Mouse (Mus musculus): Measurements from ENCODE around the gene Lpgat1. TPM values are rescaled to one million over a fixed set of nuclear protein-coding genes. Genes with fewer than 3 reads are reported as not detected.

Lpgat1 gene
- polyA plus RNA-seq, 1 experiment from 2014 or later = 10.4 TPM

GRCm38 (mm10) chr1:191723675-191724074 lies 6.0 kb downstream of the Lpgat1 start:
- Histone ChIP-seq H3K4me1 (ENCODE audit: control insufficient read depth, insufficient read depth, low read length) (peaks cover 2% of the 10 kb centered on the region; the same call in 1 of the 2 replicates), H3K27ac (ENCODE audit: low read length) (no peak overlapping the region), H3K9me3 (ENCODE audit: control insufficient read depth, low read length) (no peaks in the 10 kb centered on the region), H3K4me3 (ENCODE audit: low read length) (no peak overlapping the region), H3K9ac (ENCODE audit: low read depth, low read length) (no peak overlapping the region), H3K4me2 (ENCODE audit: low read depth, low read length) (no peak overlapping the region), H3K36me3 (ENCODE audit: control insufficient read depth, insufficient read depth, low read length) (no peaks in the 10 kb centered on the region), H3K27me3 (replicated peaks; ENCODE audit: control insufficient read depth, insufficient read depth, low read length) (no peaks in the 10 kb centered on the region)
- 82% methylated on average over 6 of the region's 6 CpGs for WGBS
- no peak for ATAC-seq

GRCm38 (mm10) chr1:191724385-191725061 lies 6.9 kb downstream of the Lpgat1 start:
- 82% methylated on average over 12 of the region's 12 CpGs for WGBS
- no peak for ATAC-seq
- no peak overlapping the region for H3K9ac ChIP-seq (ENCODE audit: low read depth, low read length)
- H3K4me3 ChIP-seq (ENCODE audit: low read length) = no peak overlapping the region
- peaks cover 2% of the 10 kb centered on the region; the same call in 1 of the 2 replicates for H3K4me1 ChIP-seq (ENCODE audit: control insufficient read depth, insufficient read depth, low read length)
- no peak overlapping the region for H3K4me2 ChIP-seq (ENCODE audit: low read depth, low read length)
- H3K27ac ChIP-seq (ENCODE audit: low read length) = no peak overlapping the region
- no peaks in the 10 kb centered on the region for H3K36me3 ChIP-seq (ENCODE audit: control insufficient read depth, insufficient read depth, low read length)
- no peaks in the 10 kb centered on the region for H3K9me3 ChIP-seq (ENCODE audit: control insufficient read depth, low read length)
- no peaks in the 10 kb centered on the region for H3K27me3 ChIP-seq (replicated peaks; ENCODE audit: control insufficient read depth, insufficient read depth, low read length)

DNA sequence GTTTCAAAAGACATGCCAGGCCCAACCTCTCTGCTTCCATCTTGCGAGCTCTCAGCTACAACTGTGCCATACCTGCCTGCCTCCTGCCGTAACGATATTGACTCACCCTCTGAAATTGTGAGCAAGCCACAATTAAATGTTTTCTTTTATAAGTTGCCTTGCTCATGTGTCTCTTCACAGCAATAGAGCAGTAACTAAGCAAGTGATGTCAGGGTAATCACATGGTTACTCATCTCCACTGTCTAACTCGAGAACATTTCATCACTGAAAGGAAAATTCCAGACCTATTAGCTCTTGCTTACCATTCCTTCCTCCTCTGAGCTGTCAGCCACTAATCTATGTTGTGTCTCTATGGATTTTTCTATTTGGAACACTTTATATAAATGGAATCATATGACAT lies 15.0 kb downstream of the Lpgat1 start:
- no peaks in the 10 kb centered on the region for H3K36me3 ChIP-seq (ENCODE audit: control insufficient read depth, insufficient read depth, low read length)
- no peak overlapping the region for H3K4me3 ChIP-seq (ENCODE audit: low read length)
- no peaks in the 10 kb centered on the region for H3K9me3 ChIP-seq (ENCODE audit: control insufficient read depth, low read length)
- no peak overlapping the region for H3K9ac ChIP-seq (ENCODE audit: low read depth, low read length)
- no peak overlapping the region for H3K27ac ChIP-seq (ENCODE audit: low read length)
- no peak overlapping the region for H3K4me2 ChIP-seq (ENCODE audit: low read depth, low read length)
- no peaks in the 10 kb centered on the region for H3K4me1 ChIP-seq (ENCODE audit: control insufficient read depth, insufficient read depth, low read length)
- no peaks in the 10 kb centered on the region for H3K27me3 ChIP-seq (replicated peaks; ENCODE audit: control insufficient read depth, insufficient read depth, low read length)
- no peak for ATAC-seq
- WGBS = 89% methylated on average over 4 of the region's 4 CpGs

DNA sequence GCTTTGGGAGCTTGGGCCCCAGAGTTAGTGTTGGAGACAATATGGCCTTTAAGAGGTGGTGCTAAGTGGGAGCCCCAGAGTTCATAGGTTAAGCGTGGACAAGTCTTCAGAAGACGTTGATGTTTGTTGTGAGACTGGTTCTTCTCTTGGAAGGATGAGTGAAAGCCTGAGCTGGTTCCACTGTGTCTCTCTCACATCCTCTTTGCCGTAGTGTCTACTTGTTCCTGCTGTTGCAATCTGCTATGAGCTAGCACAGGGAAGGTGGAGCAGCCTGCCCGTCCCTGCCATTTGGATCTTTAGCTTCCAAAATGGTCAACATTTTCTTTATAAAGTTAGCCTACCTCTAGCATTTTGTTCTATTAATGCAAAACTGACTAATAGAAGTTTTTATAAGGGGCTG lies 16.2 kb downstream of the Lpgat1 start:
- Histone ChIP-seq H3K27me3 (replicated peaks; ENCODE audit: control insufficient read depth, insufficient read depth, low read length) (no peaks in the 10 kb centered on the region), H3K36me3 (ENCODE audit: control insufficient read depth, insufficient read depth, low read length) (no peaks in the 10 kb centered on the region), H3K4me3 (ENCODE audit: low read length) (no peak overlapping the region), H3K4me1 (ENCODE audit: control insufficient read depth, insufficient read depth, low read length) (peaks cover 7% of the 10 kb centered on the region), H3K9me3 (ENCODE audit: control insufficient read depth, low read length) (no peaks in the 10 kb centered on the region), H3K27ac (ENCODE audit: low read length) (no peak overlapping the region), H3K4me2 (ENCODE audit: low read depth, low read length) (no peak overlapping the region), H3K9ac (ENCODE audit: low read depth, low read length) (no peak overlapping the region)
- WGBS = 87% methylated on average over 4 of the region's 4 CpGs
- ATAC-seq = no peak

DNA sequence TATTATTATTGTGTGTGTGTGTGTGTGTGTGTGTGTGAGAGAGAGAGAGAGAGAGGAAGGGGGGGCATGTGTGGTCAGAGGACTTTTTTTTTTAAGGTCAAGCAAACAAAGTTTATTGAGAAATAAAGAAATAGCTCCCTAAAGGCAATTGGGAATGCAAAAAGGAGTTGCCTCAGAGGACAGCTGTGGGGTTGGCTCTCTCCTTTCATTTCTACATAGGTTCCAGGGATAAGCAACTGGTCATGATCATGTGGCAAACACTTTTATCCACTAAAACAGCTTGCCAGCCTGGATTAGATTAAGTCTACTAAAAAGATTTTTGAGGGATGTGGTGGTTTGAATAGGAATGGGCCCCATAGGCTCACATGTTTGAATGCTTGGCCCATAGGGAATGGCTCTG lies 18.8 kb downstream of the Lpgat1 start:
- no peak for ATAC-seq
- H3K27me3 ChIP-seq (replicated peaks; ENCODE audit: control insufficient read depth, insufficient read depth, low read length) = no peaks in the 10 kb centered on the region

DNA sequence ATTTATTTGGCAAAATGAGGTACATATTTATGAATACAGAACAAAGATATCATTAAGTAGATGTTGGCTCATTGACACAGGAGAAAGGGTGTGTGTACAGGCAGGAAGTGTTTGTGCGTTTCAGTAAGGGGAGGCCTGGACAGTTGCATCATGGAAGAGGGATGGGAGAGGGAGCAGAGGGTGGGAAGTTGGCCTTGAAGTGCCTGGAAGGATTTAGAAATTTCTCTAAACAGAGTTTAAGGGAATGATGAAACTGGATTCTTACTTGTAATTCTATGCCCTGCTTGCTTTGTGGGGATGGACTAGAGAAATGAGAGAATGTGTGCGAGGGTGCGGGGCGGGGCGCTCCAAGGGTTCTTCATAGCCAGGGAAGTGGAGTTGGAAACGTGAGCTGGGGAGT lies 20.2 kb downstream of the Lpgat1 start:
- H3K27ac ChIP-seq (ENCODE audit: low read length) = no peak overlapping the region

More for the DNA sequence above, 18.8 kb downstream of the Lpgat1 start:
- no peak overlapping the region for H3K9ac ChIP-seq (ENCODE audit: low read depth, low read length)
- peaks cover 7% of the 10 kb centered on the region for H3K4me1 ChIP-seq (ENCODE audit: control insufficient read depth, insufficient read depth, low read length)
- no peak overlapping the region for H3K4me3 ChIP-seq (ENCODE audit: low read length)
- H3K4me2 ChIP-seq (ENCODE audit: low read depth, low read length) = no peak overlapping the region
- H3K36me3 ChIP-seq (ENCODE audit: control insufficient read depth, insufficient read depth, low read length) = no peaks in the 10 kb centered on the region
- H3K27ac ChIP-seq (ENCODE audit: low read length) = no peak overlapping the region
- no peaks in the 10 kb centered on the region for H3K9me3 ChIP-seq (ENCODE audit: control insufficient read depth, low read length)

GRCm38 (mm10) chr1:191738726-191739125 lies 21.1 kb downstream of the Lpgat1 start:
- Histone ChIP-seq H3K9me3 (ENCODE audit: control insufficient read depth, low read length) (no peaks in the 10 kb centered on the region), H3K36me3 (ENCODE audit: control insufficient read depth, insufficient read depth, low read length) (no peaks in the 10 kb centered on the region), H3K4me2 (ENCODE audit: low read depth, low read length) (no peak overlapping the region), H3K27ac (ENCODE audit: low read length) (no peak overlapping the region), H3K4me1 (ENCODE audit: control insufficient read depth, insufficient read depth, low read length) (peaks cover 7% of the 10 kb centered on the region), H3K9ac (ENCODE audit: low read depth, low read length) (no peak overlapping the region), H3K27me3 (replicated peaks; ENCODE audit: control insufficient read depth, insufficient read depth, low read length) (no peaks in the 10 kb centered on the region), H3K4me3 (ENCODE audit: low read length) (no peak overlapping the region)
- 81% methylated on average over 2 of the region's 2 CpGs for WGBS
- ATAC-seq = peak; percentile 66; the same call in 1 of the 2 replicates

More for the DNA sequence above, 20.2 kb downstream of the Lpgat1 start:
- 78% methylated on average over 6 of the region's 6 CpGs for WGBS
- H3K9me3 ChIP-seq (ENCODE audit: control insufficient read depth, low read length) = no peaks in the 10 kb centered on the region
- no peak for ATAC-seq
- peaks cover 7% of the 10 kb centered on the region for H3K4me1 ChIP-seq (ENCODE audit: control insufficient read depth, insufficient read depth, low read length)
- no peak overlapping the region for H3K4me3 ChIP-seq (ENCODE audit: low read length)
- H3K9ac ChIP-seq (ENCODE audit: low read depth, low read length) = no peak overlapping the region
- no peak overlapping the region for H3K4me2 ChIP-seq (ENCODE audit: low read depth, low read length)
- H3K27me3 ChIP-seq (replicated peaks; ENCODE audit: control insufficient read depth, insufficient read depth, low read length) = no peaks in the 10 kb centered on the region
- no peaks in the 10 kb centered on the region for H3K36me3 ChIP-seq (ENCODE audit: control insufficient read depth, insufficient read depth, low read length)

- no peak overlapping the region for H3K9ac ChIP-seq (ENCODE audit: low read depth, low read length)
- H3K4me2 ChIP-seq (ENCODE audit: low read depth, low read length) = no peak overlapping the region
- peaks cover 7% of the 10 kb centered on the region for H3K4me1 ChIP-seq (ENCODE audit: control insufficient read depth, insufficient read depth, low read length)
- 86% methylated on average over 6 of the region's 6 CpGs for WGBS
- no peaks in the 10 kb centered on the region for H3K36me3 ChIP-seq (ENCODE audit: control insufficient read depth, insufficient read depth, low read length)
- H3K9me3 ChIP-seq (ENCODE audit: control insufficient read depth, low read length) = no peaks in the 10 kb centered on the region
- ATAC-seq = no peak
- H3K27me3 ChIP-seq (replicated peaks; ENCODE audit: control insufficient read depth, insufficient read depth, low read length) = no peaks in the 10 kb centered on the region
- H3K4me3 ChIP-seq (ENCODE audit: low read length) = no peak overlapping the region
- no peak overlapping the region for H3K27ac ChIP-seq (ENCODE audit: low read length)
Observed at GRCm38 (mm10) chr1:191740587-191741361, 23.1 kb downstream of the Lpgat1 start.

DNA sequence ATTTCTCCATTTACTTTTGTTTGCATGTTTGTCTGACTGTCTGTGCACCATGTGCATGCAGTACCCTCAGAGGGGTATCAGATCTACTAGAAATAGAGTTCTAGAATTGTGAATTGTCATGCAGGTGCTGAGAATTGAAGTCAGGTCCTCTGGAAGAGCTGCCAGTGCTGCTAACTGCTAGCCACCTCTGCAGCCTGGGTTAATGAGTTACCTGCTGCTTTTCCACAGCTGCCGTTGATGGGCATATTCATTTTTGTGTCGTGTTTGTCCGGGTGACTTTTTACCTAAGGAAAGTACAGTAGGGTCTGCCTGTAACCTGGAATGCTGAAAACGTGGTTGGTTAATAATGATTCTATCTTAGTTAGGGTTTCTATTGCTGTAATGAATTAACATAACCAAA lies 24.0 kb downstream of the Lpgat1 start:
- WGBS = 59% methylated on average over 4 of the region's 4 CpGs
- Histone ChIP-seq H3K4me1 (ENCODE audit: control insufficient read depth, insufficient read depth, low read length) (peaks cover 7% of the 10 kb centered on the region), H3K36me3 (ENCODE audit: control insufficient read depth, insufficient read depth, low read length) (no peaks in the 10 kb centered on the region)

More for the DNA sequence above, 24.0 kb downstream of the Lpgat1 start:
- no peak overlapping the region for H3K4me2 ChIP-seq (ENCODE audit: low read depth, low read length)
- ATAC-seq = peak; percentile 63
- H3K27me3 ChIP-seq (replicated peaks; ENCODE audit: control insufficient read depth, insufficient read depth, low read length) = no peaks in the 10 kb centered on the region
- no peaks in the 10 kb centered on the region for H3K9me3 ChIP-seq (ENCODE audit: control insufficient read depth, low read length)
- H3K9ac ChIP-seq (ENCODE audit: low read depth, low read length) = no peak overlapping the region
- no peak overlapping the region for H3K27ac ChIP-seq (ENCODE audit: low read length)
- no peak overlapping the region for H3K4me3 ChIP-seq (ENCODE audit: low read length)
